Mouse (Mus musculus): ENCODE results near the gene Upf1.
A peak's percentile ranks its signal among the peaks of the same experiment; 100 is the strongest.

The Upf1 gene

GRCm38 (mm10) chr8:70359411-70359810 is 6.3 kb upstream of the Upf1 start:
- no peak for DNase-seq (ENCODE audit: low read depth, low spot score)

GRCm38 (mm10) chr8:70356111-70356510 is 3.0 kb upstream of the Upf1 start:
- DNase-seq (ENCODE audit: low read depth, low spot score) = no peak

- DNase-seq (ENCODE audit: low read depth, low spot score) = no peak
Measured at GRCm38 (mm10) chr8:70354004-70354403, 926 bp upstream of the Upf1 start.

- no peak for DNase-seq (ENCODE audit: low read depth, low spot score)
Measured at GRCm38 (mm10) chr8:70352657-70353151, 374 bp downstream of the Upf1 start.

GRCm38 (mm10) chr8:70352000-70352384 is 1.1 kb downstream of the Upf1 start:
- no peak for DNase-seq (ENCODE audit: low read depth, low spot score)

GRCm38 (mm10) chr8:70351035-70351999 is 1.8 kb downstream of the Upf1 start:
- DNase-seq (ENCODE audit: low read depth, low spot score) = no peak

GRCm38 (mm10) chr8:70347860-70348420 is 5.1 kb downstream of the Upf1 start:
- no peak for DNase-seq (ENCODE audit: low read depth, low spot score)

GRCm38 (mm10) chr8:70347443-70347842 is 5.6 kb downstream of the Upf1 start:
- DNase-seq (ENCODE audit: low read depth, low spot score) = no peak

- no peak for DNase-seq (ENCODE audit: low read depth, low spot score)
Measured at GRCm38 (mm10) chr8:70344279-70344678, 8.8 kb downstream of the Upf1 start.

- DNase-seq (ENCODE audit: low read depth, low spot score) = no peak
Measured at GRCm38 (mm10) chr8:70343696-70344095, 9.4 kb downstream of the Upf1 start.

- no peak for DNase-seq (ENCODE audit: low read depth, low spot score)
Measured at GRCm38 (mm10) chr8:70343076-70343475, 10.0 kb downstream of the Upf1 start.

GRCm38 (mm10) chr8:70342007-70342406 is 11.1 kb downstream of the Upf1 start:
- no peak for DNase-seq (ENCODE audit: low read depth, low spot score)

GRCm38 (mm10) chr8:70340659-70341058 is 12.4 kb downstream of the Upf1 start:
- no peak for DNase-seq (ENCODE audit: low read depth, low spot score)

- no peak for DNase-seq (ENCODE audit: low read depth, low spot score)
Measured at GRCm38 (mm10) chr8:70338931-70339330, 14.1 kb downstream of the Upf1 start.

- DNase-seq (ENCODE audit: low read depth, low spot score) = no peak
Measured at GRCm38 (mm10) chr8:70332878-70333202, 20.2 kb downstream of the Upf1 start.

GRCm38 (mm10) chr8:70332070-70332877 is 20.8 kb downstream of the Upf1 start:
- no peak for DNase-seq (ENCODE audit: low read depth, low spot score)

- DNase-seq (ENCODE audit: low read depth, low spot score) = no peak
Measured at GRCm38 (mm10) chr8:70331526-70331925, 21.6 kb downstream of the Upf1 start.

- DNase-seq (ENCODE audit: low read depth, low spot score) = peak; percentile 80
Measured at GRCm38 (mm10) chr8:70330741-70331364, 22.2 kb downstream of the Upf1 start.

- no peak for DNase-seq (ENCODE audit: low read depth, low spot score)
Measured at GRCm38 (mm10) chr8:70329835-70330740, 23.0 kb downstream of the Upf1 start.

- DNase-seq (ENCODE audit: low read depth, low spot score) = peak; percentile 61
Measured at GRCm38 (mm10) chr8:70329124-70329834, 23.8 kb downstream of the Upf1 start, which contains the start of gene Gdf1. TSS of gene Gdf1 (plus strand) at chr8:70329817.

All from WW6 (cell line).